Mouse (Mus musculus): ENCODE data around the gene Ptprm. TPM values are rescaled to one million over a fixed set of nuclear protein-coding genes. Genes with fewer than 3 reads are reported as not detected.

The Ptprm gene
- total RNA-seq, 2 experiments from 2014 or later: 42.0 to 44.5 TPM

DNA sequence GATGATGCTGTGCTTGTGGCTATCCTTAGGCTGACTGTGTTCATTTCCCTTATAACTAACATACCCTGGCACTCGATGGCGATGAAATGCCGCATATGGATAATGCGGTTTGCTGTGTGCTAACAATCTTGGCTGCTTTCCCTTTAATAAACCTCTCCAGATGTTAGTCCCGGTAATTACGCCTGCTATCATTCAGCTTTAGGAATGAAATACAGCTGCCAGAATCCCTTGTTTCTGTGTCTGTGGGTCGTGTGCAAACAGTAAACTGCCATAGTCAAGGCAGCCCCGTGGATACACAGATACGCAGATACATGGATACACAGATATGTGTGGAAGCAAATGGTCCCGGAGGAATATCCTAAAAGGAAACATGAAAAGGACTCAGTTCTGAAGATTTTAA, 116.8 kb downstream of the Ptprm start:
- no peak for DNase-seq (ENCODE audit: low spot score in 2 of 2)

- no peak for DNase-seq (ENCODE audit: low spot score in 2 of 2)
Measured at GRCm38 (mm10) chr17:67233063-67233462, 121.2 kb downstream of the Ptprm start.

- DNase-seq (ENCODE audit: low spot score in 2 of 2): no peak
Measured at GRCm38 (mm10) chr17:67226991-67227390, 127.3 kb downstream of the Ptprm start.

DNA sequence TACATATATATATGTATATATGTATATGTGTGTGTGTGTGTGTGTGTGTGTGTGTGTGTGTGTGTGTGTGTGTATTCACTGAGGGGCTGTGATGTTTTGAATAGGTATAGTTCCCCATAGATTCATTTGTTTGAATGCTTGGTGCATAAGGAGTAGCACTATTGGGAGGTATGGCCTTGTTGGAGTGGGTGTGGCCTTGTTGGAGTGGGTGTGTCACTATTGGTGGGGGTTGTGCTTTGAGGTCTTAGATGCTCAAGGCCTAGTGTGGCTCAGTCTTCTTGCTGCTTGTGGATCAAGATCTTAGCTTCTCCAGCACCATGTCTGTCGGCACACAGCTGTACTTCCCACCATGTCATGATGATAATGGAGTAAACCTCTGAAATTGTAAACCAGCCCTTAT, 138.9 kb downstream of the Ptprm start:
- no peak for DNase-seq (ENCODE audit: low spot score in 2 of 2)

GRCm38 (mm10) chr17:67213711-67214110, 140.5 kb downstream of the Ptprm start:
- DNase-seq (ENCODE audit: low spot score in 2 of 2): no peak

- DNase-seq (ENCODE audit: low spot score in 2 of 2): no peak
Measured at GRCm38 (mm10) chr17:67209676-67210344, 144.4 kb downstream of the Ptprm start.

- DNase-seq (ENCODE audit: low spot score in 2 of 2): no peak
Measured at GRCm38 (mm10) chr17:67208600-67208999, 145.7 kb downstream of the Ptprm start.

DNA sequence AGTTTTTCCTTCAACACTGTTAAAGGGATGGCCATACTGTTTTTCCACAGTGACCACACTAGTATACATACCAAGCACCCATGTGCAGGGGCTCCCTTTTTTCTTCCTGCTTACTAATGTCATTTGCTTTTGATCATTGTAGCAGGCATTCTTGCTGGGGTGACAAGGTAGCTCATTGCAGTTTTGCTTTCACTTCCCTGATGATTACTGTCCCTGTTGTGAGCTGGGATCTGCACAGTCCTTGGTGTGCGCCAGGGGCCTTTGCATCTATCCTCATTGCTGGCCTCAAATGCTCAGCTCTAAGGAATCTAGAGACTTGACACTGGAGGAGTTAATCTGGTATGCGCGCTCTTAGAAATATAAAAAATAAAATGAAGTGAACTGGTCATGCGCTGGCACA, 147.3 kb downstream of the Ptprm start:
- no peak for DNase-seq (ENCODE audit: low spot score in 2 of 2)

- DNase-seq (ENCODE audit: low spot score in 2 of 2): no peak
Measured at GRCm38 (mm10) chr17:67201151-67201550, 153.1 kb downstream of the Ptprm start.

- DNase-seq (ENCODE audit: low spot score in 2 of 2): no peak
Measured at GRCm38 (mm10) chr17:67193728-67194127, 160.5 kb downstream of the Ptprm start.

GRCm38 (mm10) chr17:67188514-67188913, 165.7 kb downstream of the Ptprm start:
- no peak for DNase-seq (ENCODE audit: low spot score in 2 of 2)

DNA sequence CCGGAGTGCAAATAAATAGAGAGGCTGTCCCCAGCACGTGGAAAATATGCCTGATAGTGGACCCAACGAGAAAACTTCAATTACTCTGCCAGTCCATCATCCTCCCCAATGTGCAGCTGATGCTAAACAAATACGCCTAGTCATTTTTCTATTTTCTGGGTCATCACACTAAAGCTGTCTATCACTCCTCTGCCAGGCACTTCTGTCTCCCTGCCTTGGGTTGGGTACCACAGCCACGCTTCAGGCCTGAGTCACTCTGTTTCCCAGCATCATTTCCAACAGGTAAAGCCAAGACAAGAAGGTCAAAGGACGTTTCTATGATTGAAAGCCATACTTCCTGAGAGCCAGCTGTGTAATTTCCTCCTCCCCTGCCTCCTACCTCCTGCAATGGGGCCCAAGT, 167.4 kb downstream of the Ptprm start:
- no peak for DNase-seq (ENCODE audit: low spot score in 2 of 2)

DNA sequence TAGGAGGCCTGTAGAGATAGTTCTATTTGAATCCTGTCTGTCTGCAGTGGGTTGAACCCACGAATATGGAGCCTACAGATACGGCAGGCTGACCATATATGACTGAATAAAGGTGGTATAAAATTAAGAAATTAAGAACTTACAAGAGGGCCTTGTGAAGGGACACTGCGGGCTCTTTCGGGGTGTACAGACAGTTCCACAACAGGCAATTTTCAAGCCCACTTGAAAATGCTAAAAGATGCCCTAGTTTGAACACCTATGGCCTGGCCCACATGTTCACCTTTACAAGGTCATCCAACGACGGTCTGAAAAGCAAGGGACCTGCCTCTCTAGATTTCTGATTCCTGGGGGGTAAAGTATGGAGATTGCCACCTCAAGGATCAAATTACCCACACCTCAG, 168.3 kb downstream of the Ptprm start:
- no peak for DNase-seq (ENCODE audit: low spot score in 2 of 2)

DNA sequence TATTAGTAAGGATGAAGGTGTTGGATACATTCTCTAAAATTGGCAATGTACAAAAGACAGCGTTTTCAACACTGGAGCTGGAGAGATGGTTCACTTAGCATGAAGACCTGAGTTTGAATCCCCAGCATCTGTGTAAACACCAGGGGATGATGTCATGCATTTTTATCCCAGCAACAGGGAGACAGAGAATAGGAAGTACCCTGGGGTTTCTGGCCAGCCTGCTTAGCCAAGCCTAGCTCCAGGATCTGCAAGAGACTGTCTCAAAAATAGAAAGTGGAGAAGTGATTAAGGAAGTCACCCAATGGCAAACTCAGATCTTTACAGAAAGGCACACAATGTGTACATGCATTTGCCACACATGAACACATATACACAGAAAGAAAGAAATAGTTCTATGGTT, 174.8 kb downstream of the Ptprm start:
- DNase-seq (ENCODE audit: low spot score in 2 of 2): no peak

DNA sequence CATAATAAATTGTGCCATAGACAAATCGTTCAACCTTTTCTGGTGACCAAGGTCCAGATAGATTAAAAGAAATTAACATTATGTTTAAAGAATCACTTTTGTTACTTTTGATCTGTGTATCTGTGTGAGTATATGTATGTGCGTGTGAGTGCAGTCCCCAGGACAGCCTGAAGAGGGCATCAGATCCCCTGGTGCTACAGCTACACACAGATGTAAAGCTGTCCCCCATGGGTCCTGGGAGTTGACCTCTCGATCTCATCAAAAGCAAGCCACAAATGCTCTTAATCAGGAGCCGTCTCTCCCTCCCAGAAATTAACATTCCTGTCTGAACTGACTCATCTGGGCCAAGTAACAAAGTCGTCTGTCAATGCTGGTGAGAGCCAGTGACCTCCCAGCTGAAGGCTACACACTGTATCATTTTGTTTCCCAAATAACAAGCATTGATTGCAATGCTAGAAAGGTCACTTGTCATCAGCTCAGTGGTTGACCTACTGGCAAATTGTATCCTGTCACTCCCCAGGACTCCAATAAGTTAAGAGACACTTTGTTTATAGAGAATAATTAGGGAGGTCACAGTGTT, 175.5 kb downstream of the Ptprm start:
- DNase-seq (ENCODE audit: low spot score in 2 of 2): no peak

DNA sequence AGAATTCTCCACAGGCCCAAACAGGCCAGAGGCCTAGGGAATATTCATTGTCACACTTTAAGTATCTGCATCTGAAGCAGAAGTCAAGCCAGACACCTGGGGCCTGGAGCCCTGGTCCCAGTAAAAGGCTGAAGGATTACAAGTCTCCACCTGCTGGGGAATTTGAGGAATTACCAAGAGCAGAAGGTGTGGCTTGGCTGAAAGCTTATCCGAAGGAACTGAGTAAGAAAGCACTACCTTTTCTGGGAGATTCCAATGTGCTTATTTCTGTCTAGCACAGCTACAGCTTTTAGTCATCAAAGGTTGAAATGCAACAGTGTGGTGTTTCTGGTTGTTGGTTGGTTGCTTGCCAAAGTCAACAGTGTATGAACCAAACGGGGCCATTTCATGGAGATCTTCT, 178.4 kb downstream of the Ptprm start:
- DNase-seq (ENCODE audit: low spot score in 2 of 2): peak in 1 of 2 experiments; percentile 10

GRCm38 (mm10) chr17:67171353-67171752, 182.9 kb downstream of the Ptprm start:
- DNase-seq (ENCODE audit: low spot score in 2 of 2): no peak

- DNase-seq (ENCODE audit: low spot score in 2 of 2): no peak
Measured at GRCm38 (mm10) chr17:67170696-67171095, 183.6 kb downstream of the Ptprm start.

DNA sequence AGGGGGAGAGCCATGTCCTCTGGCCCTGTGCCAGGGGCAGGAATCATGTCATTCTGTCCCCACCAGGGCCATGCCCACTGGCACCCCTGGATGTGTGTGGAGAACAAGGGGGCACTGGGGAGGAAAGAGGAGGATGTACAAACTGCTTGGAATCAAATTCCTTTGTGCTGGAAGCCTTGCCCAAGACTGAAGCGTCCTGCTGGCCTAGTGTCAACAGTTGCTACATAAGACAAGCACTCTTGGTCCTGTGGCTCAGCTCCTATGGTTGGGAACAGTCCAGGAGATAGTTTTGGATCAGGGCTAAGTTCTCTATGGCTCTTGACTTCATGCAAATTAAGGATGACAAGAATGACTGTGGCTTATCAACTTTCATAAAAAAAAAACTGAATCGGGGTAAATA, 188.4 kb downstream of the Ptprm start:
- no peak for DNase-seq (ENCODE audit: low spot score in 2 of 2)

- no peak for DNase-seq (ENCODE audit: low spot score in 2 of 2)
Measured at GRCm38 (mm10) chr17:67159611-67160010, 194.6 kb downstream of the Ptprm start.

- no peak for DNase-seq (ENCODE audit: low spot score in 2 of 2)
Measured at GRCm38 (mm10) chr17:67157089-67157752, 197.0 kb downstream of the Ptprm start.

- no peak for DNase-seq (ENCODE audit: low spot score in 2 of 2)
Measured at GRCm38 (mm10) chr17:67152218-67152617, 202.0 kb downstream of the Ptprm start.

GRCm38 (mm10) chr17:67150441-67150840, 203.8 kb downstream of the Ptprm start:
- no peak for DNase-seq (ENCODE audit: low spot score in 2 of 2)

Measured in adrenal gland, postnatal 4 days (tissue).